Mouse (Mus musculus) bone marrow macrophage, adult 2 months (primary cell): Measurements from ENCODE around the gene Grm4.

ENCODE experiments used
- CTCF ChIP-seq: IDR thresholded peaks from 2 replicates; pipeline ENCODE4 v1.5.1; 2012; ENCODE audit warnings: low read depth, mild to moderate bottlenecking, low read length, moderate library complexity
- POLR2A ChIP-seq: IDR thresholded peaks from 2 replicates; pipeline ENCODE4 v1.6.1; 2012; ENCODE audit warnings: mild to moderate bottlenecking, low read depth, low read length, borderline replicate concordance

- TF ChIP-seq CTCF (no peak), POLR2A (no peak)
Measured at GRCm38 (mm10) chr17:27457863-27458494, 63.2 kb downstream of the Grm4 start.
